Mouse (Mus musculus) kidney, postnatal 36 days (tissue): Measurements from ENCODE around the gene Tvp23a.
A peak's percentile ranks its signal among the peaks of the same experiment; 100 is the strongest.

ENCODE experiments used
- DNase-seq, 2 experiments: peaks; one replicate each; pipeline ENCODE4 v3.0.0; 2021 to 2022; ENCODE audit warnings: mixed read lengths in 2 of 2

The Tvp23a gene

DNA sequence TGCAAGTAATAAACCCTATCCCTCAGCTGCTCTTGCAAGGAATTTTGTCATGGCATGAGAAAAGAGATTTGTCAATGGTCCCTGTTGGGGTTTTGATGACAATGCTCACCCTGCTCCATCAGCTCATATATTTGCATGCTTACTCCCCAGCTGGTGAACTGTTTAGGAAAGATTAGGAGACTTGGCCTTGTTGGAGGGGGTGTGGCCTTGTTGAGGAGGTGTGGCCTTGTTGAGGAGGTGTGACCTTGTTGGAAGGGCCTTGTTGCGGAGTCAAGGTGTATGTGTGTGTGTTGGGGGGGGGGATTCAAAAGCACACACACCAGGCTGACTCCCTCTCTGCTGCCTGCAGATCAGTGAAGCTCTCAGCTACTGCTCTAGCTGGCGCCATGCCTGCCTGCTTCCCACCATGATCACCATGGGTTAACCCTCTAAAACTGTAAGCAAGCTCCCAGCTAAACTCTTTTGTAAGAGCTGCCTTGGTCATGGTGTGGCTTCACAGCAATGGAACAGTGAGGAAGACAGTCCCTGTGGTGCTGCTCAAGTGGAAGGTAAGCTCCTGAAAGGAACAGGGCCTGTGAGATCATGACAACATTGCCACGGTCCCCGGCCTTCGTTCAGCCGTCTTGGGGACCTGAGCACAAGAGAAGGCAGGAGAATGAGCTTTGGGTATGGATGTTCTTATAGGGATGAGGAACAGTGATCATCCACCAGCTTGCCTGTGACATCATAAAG lies 58.4 kb downstream of the Tvp23a start:
- DNase-seq = no peak

DNA sequence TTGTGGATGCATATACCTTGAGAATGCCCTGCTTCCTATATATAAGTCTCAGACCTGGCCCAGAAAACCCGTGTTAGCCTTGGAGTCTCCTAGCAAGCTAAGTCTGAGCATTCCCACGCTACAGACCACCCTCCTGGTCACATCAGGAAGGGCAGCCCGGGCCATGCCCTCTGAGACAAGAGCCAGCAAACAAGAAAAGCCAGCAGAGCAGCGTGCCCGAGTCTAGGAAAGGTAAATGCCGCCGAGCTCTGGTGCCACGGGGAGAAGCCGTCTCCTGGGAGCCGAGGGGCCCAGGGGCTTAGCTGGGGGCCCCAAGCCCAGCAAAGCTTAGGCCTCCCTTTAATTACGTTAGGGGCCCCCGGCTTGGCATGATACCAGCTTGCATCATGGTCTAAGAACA lies 61.9 kb downstream of the Tvp23a start:
- no peak for DNase-seq

DNA sequence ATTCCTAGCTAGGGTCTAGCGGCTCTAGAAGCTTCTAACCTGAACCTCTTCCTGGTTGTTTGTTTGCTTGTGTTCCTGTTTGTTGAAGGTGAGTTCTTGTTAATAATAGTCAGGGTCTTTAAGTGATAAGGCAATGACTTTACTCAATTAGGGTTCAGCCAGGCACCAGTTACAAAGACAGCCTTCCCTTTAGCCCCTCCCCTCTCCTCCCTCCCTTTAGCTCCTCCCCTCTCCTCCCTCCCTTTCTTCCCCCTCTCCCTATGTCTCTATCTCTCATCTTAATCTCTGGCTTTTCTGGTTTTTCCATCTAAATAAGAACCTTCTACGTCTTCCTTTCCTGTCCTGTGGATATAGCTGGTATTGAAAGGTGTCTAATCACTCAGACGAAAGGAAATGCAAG lies 62.6 kb downstream of the Tvp23a start:
- DNase-seq = no peak

- peak; percentile 20 to 49 for DNase-seq
Observed at GRCm38 (mm10) chr16:10384060-10384497, 63.1 kb downstream of the Tvp23a start.

- no peak for DNase-seq
Observed at GRCm38 (mm10) chr16:10379531-10379930, 67.6 kb downstream of the Tvp23a start.

DNA sequence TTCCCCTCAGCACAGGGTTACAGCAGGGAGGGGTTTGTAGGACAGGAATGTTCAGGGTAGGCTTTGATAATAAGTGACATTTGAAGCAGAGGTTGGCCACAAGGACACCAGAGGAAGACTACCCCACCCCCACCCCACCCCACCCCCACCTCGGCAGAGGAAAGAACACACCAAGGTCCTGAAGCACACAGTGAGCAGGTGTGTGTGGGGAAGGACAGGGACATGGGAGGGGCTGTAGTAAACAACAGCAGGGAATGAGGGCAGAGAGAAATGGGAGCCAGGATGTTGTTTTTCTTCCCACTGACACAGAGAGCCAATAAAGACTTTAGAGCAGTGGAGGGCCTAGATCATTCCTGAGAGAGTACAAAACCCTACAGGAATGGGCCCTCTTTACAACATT lies 69.9 kb downstream of the Tvp23a start:
- no peak for DNase-seq

- DNase-seq = peak; percentile 46 to 79
Observed at GRCm38 (mm10) chr16:10374254-10375011, 72.7 kb downstream of the Tvp23a start.

DNA sequence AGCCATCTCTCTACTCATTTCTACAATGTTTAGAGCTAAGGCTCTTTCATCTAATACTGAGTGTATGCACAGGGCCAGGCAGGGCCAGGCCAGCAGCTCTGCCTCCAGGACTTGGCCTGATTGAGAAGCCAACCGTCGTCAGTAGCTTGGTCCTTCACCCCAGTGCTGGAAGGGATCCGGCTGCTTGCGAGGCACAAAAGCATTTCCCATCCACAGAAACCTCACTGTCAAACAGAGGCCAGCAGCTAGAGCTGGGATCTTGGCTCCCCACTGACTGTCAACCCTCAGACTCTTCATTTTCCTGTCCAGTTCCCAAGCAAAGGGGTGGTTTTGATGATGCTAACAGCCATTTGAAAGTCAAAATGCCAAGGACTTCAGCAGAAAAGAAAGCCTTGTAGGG lies 74.8 kb downstream of the Tvp23a start:
- peak in 1 of 2 experiments; percentile 24 for DNase-seq
